Mouse (Mus musculus) cerebellum, postnatal 25 days (tissue): Measurements from ENCODE around the gene Gpx4.

Experiments used
- DNase-seq, 2 experiments: peaks; one replicate each; pipeline ENCODE4 v3.0.0; 2021; ENCODE audit warnings: mixed read lengths in 2 of 2

The Gpx4 gene

DNA sequence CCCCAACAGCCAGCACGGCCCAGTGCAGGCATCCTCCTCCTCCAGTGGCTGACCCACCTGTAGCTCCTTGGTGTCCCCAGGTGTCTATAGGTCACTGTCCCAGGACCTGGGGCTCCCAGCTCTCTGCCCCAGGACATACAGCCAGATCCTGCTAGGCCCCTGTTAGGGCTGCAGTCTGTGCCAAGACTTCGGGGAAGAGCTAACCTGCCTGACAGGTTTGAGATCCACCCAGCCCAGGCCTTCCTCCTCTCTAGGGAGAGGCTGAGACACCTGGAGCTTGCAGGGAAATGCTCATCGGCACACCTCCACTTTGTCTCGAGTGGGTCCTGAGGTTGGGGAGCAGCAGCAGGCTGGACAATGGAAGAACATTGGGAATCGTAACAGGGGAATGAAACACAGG, 59.0 kb downstream of the Gpx4 start:
- DNase-seq: no peak
